Mouse (Mus musculus) megakaryocyte, embryonic 14.5 days (primary cell): ENCODE results near the gene Abca4.
"Not testable (repeated sequence)": the region's sequence is repeated elsewhere in the genome, so short reads cannot be mapped to it uniquely, and the experiment has no call there.

ENCODE experiments used
- FLI1 ChIP-seq: IDR thresholded peaks from 2 replicates; pipeline ENCODE4 v1.6.1; 2012; ENCODE audit warnings: low read length, inconsistent platforms, mixed read lengths
- GATA1 ChIP-seq: IDR thresholded peaks from 3 replicates; pipeline ENCODE4 v1.6.1; 2012; ENCODE audit warnings: mixed read lengths, low read length, inconsistent platforms, borderline replicate concordance

DNA sequence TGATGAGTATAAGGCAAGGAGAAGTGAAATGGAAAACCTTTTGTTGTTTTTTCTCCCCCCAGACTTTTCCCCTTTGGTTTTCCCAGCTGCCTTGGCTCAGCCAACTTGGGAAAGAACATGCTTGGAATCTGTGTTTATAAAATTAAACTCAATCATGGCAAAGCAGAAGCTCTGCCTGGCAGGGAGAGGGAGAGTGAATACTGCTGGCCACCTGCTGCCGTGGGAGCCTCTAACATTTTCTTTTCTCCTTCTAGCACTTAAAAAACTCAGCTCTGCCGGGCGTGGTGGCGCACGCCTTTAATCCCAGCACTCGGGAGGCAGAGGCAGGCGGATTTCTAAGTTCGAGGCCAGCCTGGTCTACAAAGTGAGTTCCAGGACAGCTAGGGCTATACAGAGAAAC is 37.4 kb downstream of the Abca4 start:
- not testable (repeated sequence) for TF ChIP-seq GATA1, FLI1
